Mouse (Mus musculus): ENCODE results near the gene Smyd1.

DNA sequence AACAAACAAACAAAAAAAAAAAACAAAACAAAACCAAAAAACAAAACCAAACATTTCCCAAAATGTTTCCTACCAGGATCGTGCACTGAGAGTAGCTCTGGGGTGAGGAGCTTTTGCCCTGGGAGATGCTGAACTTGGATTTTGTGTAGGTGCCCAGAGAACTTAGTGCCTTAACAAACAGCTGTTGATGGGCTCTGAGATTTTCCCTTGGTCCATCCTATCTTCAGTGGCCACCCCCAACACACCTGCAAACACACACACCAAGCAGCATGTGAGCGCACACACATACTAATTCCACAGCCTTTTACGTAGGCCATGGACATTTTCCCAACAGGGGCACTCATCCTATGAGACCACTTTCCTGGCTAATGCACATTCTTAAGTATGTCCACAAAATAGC is 109.6 kb downstream of the Smyd1 start:
- TF ChIP-seq POLR2A (IDR thresholded peaks at IDR 0.05; ENCODE audit: borderline replicate concordance, extremely low read depth, insufficient read depth, insufficient read length, poor library complexity, severe bottlenecking) (no peak), CTCF (IDR thresholded peaks at IDR 0.05; ENCODE audit: borderline replicate concordance, extremely low read depth, insufficient read depth, insufficient read length) (no peak)
